Mouse (Mus musculus): Measurements from ENCODE around the gene Mall.

- TF ChIP-seq CTCF (IDR thresholded peaks at IDR 0.05; ENCODE audit: low read depth, low read length) (no peak), POLR2AphosphoS5 (IDR thresholded peaks at IDR 0.05; ENCODE audit: insufficient replicate concordance, low read depth, low read length) (no peak), GATA1 (IDR thresholded peaks at IDR 0.05; ENCODE audit: borderline replicate concordance, low read length) (no peak), TAL1 (conservative IDR thresholded peaks at IDR 0.05; ENCODE audit: low read depth, low read length) (no peak)
Observed at GRCm38 (mm10) chr2:127730301-127730997, 717 bp upstream of the Mall start.

Data from G1E (cell line).